In genomic region chr17:12380287-12380686, GRCm38 (mm10) we compare ENCODE assay signal across 29 mouse cellular contexts. TPM values are rescaled to one million over a fixed set of nuclear protein-coding genes. Genes with fewer than 3 reads are reported as not detected.
DNase-seq lines count a peak whose midpoint lies in the region; ATAC-seq and TF ChIP-seq lines count a peak whose summit lies in the region.
"Had no signal": no experiment of that assay in that cellular context is flagged by ENCODE, and none has a peak within 500 bp of the region (broad histone marks: within the 10 kb centered on the region; RNA-seq: fewer than 3 reads in every experiment).

No protein-coding gene starts in this region.

- H3K79me2 ChIP-seq in liver, adult 2 months (ENCODE audit: control insufficient read depth, insufficient read depth, low read length) = peaks cover 5% of the 10 kb centered on the region; the same call in 1 of the 2 replicates

- intact Hi-C loops in heart, postnatal 36 days (cut with DNase I) = no loop called here

- H3K9me3 ChIP-seq in erythroblast, embryonic 14.5 days (ENCODE audit: control insufficient read depth, low read length) = no peaks in the 10 kb centered on the region
- no peaks in the 10 kb centered on the region for H3K9me3 ChIP-seq in liver, embryonic 15.5 days (replicated peaks)
- H3K9me3 ChIP-seq: forebrain, embryonic 12.5 days had no signal

- no peaks in the 10 kb centered on the region for H3K4me1 ChIP-seq in erythroblast, embryonic 14.5 days (ENCODE audit: control insufficient read depth)
- peaks cover 17% of the 10 kb centered on the region for H3K4me1 ChIP-seq in liver, adult 2 months (ENCODE audit: control insufficient read depth, insufficient read depth, low read length)
- peaks cover 7% of the 10 kb centered on the region; the same call in 1 of the 2 replicates for H3K4me1 ChIP-seq in liver, embryonic 15.5 days (replicated peaks)

- TF ChIP-seq POLR2A in liver, adult 2 months (IDR thresholded peaks at IDR 0.05; ENCODE audit: extremely low read depth, insufficient read depth, low read length) = no peak

- DNase-seq in liver, adult 2 months (ENCODE audit: extremely low read depth, low read depth, low spot score) = peak; percentile 100
- DNase-seq in liver = no peak
- peak; percentile 72 for DNase-seq in yolk sac, embryonic 10.5 days (ENCODE audit: low spot score)
- no peak for DNase-seq in heart, postnatal 36 days
- DNase-seq: adrenal gland, adult 8-10 months; adrenal gland, postnatal 25 days; cerebellum, adult 18-20 months; cerebellum, adult 9-10 months; cerebellum, postnatal 14 days; gastrocnemius, postnatal 10 days; gastrocnemius, postnatal 36 days; heart, adult 2 months had no signal

- 24% methylated on average over 4 of the region's 4 CpGs for WGBS in liver, adult 2 months
- WGBS in liver, embryonic 15.5 days (ENCODE audit: insufficient replicate concordance) = 56% methylated on average over 4 of the region's 4 CpGs

- H3K27me3 ChIP-seq in erythroblast, embryonic 14.5 days (ENCODE audit: control insufficient read depth) = peaks cover 2% of the 10 kb centered on the region
- no peaks in the 10 kb centered on the region for H3K27me3 ChIP-seq in liver, adult 2 months (ENCODE audit: control insufficient read depth, insufficient read depth, low read length)
- H3K27me3 ChIP-seq in liver, embryonic 15.5 days = no peaks in the 10 kb centered on the region
- H3K27me3 ChIP-seq: forebrain, embryonic 12.5 days had no signal

- H3K9ac ChIP-seq in liver, adult 2 months (ENCODE audit: low read depth, low read length) = peak overlapping the region; percentile 78
- H3K9ac ChIP-seq in liver, embryonic 15.5 days = no peak overlapping the region; the same call in 1 of the 2 replicates
- H3K9ac ChIP-seq: forebrain, embryonic 12.5 days; hindbrain, embryonic 14.5 days had no signal

- H3K27ac ChIP-seq in liver, adult 2 months (replicated peaks; ENCODE audit: insufficient read depth, low read depth, low read length) = peak overlapping the region; percentile 95
- peak overlapping the region; percentile 57 for H3K27ac ChIP-seq in liver, embryonic 15.5 days (replicated peaks)
- H3K27ac ChIP-seq: forebrain, embryonic 12.5 days; heart, adult 2 months; hindbrain, embryonic 14.5 days; hindbrain, postnatal 0 days had no signal

- H3K4me2 ChIP-seq in liver, embryonic 15.5 days = peak overlapping the region; percentile 33
- H3K4me2 ChIP-seq: forebrain, embryonic 12.5 days; heart, embryonic 11.5 days; hindbrain, embryonic 14.5 days had no signal

- TF ChIP-seq CTCF in liver, adult 2 months (IDR thresholded peaks at IDR 0.05; ENCODE audit: low read depth, low read length) = no peak

- no peak for ATAC-seq in erythroblast, adult 5-6 weeks (replicated peaks; ENCODE audit: low FRiP score, poor library complexity, severe bottlenecking)
- ATAC-seq in liver, embryonic 15.5 days (ENCODE audit: insufficient read depth) = peak; percentile 23; the same call in 1 of the 2 replicates
- ATAC-seq in megakaryocyte progenitor cell, adult 5-6 weeks (replicated peaks; ENCODE audit: poor library complexity) = no peak
- ATAC-seq: activated CD4-positive, CD25-positive, alpha-beta regulatory T cell, adult 4 months; forebrain, embryonic 16.5 days; hindbrain, postnatal 0 days had no signal

- no peaks in the 10 kb centered on the region; the same call in 1 of the 2 replicates for H3K36me3 ChIP-seq in erythroblast, embryonic 14.5 days (ENCODE audit: control insufficient read depth)
- H3K36me3 ChIP-seq in liver, adult 2 months (ENCODE audit: control insufficient read depth, insufficient read depth, low read length) = peaks cover 22% of the 10 kb centered on the region
- no peaks in the 10 kb centered on the region for H3K36me3 ChIP-seq in liver, embryonic 15.5 days (replicated peaks)
- H3K36me3 ChIP-seq: forebrain, embryonic 12.5 days had no signal

- peak overlapping the region; percentile 25 for H3K4me3 ChIP-seq in erythroblast, embryonic 14.5 days (replicated peaks)
- H3K4me3 ChIP-seq in liver, adult 2 months (ENCODE audit: insufficient read depth, low read depth, low read length) = peak overlapping the region; percentile 84
- H3K4me3 ChIP-seq in liver, embryonic 15.5 days (replicated peaks) = peak overlapping the region; percentile 43
- H3K4me3 ChIP-seq: forebrain, embryonic 12.5 days; heart, adult 2 months had no signal

RNA-seq across cellular contexts. Expression of gene Plg, which starts 1.9 kb away (rescaled TPM):
- polyA plus RNA-seq in erythroblast, embryonic 14.5 days (2012) = 0.23 and 0.27 TPM in 2 replicates
- not detected in 2 replicates for total RNA-seq in erythroblast, adult 5-6 weeks (2015; ENCODE audit: low replicate concordance)
- total RNA-seq in erythroblast, adult 5-6 weeks (2017; ENCODE audit: low replicate concordance) = not detected in 2 replicates
- 1,031 and 1,068 TPM in 2 replicates for total RNA-seq in liver, adult 2 months (2014; rRNA removed)
- polyA plus RNA-seq in liver, adult 2 months (2012; rRNA removed) = 1,361 and 1,403 TPM in 2 replicates
- polyA plus RNA-seq in liver, embryonic 15.5 days (2015; fragmentation: Nextera tagmentation; extraction: Ambion mirVana) = 355 and 417 TPM in 2 replicates
- 0.27 TPM in 1 of 2 replicates, not detected in the other for total RNA-seq in megakaryocyte progenitor cell, adult 5-6 weeks (2015)
- not detected in 2 replicates for total RNA-seq in megakaryocyte progenitor cell, adult 5-6 weeks (2017)
- not detected for total RNA-seq in heart, postnatal 36 days (2021)
- total RNA-seq: adrenal gland, postnatal 25 days; ES-E14; granulocyte monocyte progenitor cell, adult 5-6 weeks; heart, adult 2 months; heart, postnatal 25 days had no signal
- polyA plus RNA-seq: activated CD4-positive, CD25-positive, alpha-beta regulatory T cell, adult 4 months; embryonic facial prominence, embryonic 14.5 days; heart, embryonic 14.5 days; heart, postnatal 0 days; hindbrain, embryonic 11.5 days; hindbrain, postnatal 0 days had no signal

Comparison
In these comparisons a context has a peak if more than half of its experiments do, and no peak if none do; other contexts are left out.
1. DNase-seq: peak in liver, adult 2 months (single experiment) and yolk sac, embryonic 10.5 days (single experiment); none in liver (single experiment) and heart, postnatal 36 days (0 of 2).
2. H3K4me3 ChIP-seq: peak in every context shown above with its lines; median percentile 84 in liver, adult 2 months; 43 in liver, embryonic 15.5 days; 25 in erythroblast, embryonic 14.5 days.
3. RNA of gene Plg, which starts 1.9 kb away (total RNA-seq): 1,031 to 1,068 TPM in liver, adult 2 months; not detected in erythroblast, adult 5-6 weeks, 0.27 TPM in megakaryocyte progenitor cell, adult 5-6 weeks and not detected in heart, postnatal 36 days; every median in the first group is over 100 times any median in the second.